Mouse (Mus musculus) cerebellum, postnatal 10 days (tissue): ENCODE measurements at regions not wholly inside any gene's neighbourhood (a gene's known extent, or its start where the extent isn't known, plus 50 kb on each side); places are given as distances from the start of the nearest gene placed in this dataset.

Experiments used
- DNase-seq, 2 experiments: peaks; one replicate each; pipeline ENCODE4 v3.0.0; 2021; ENCODE audit warnings: mixed read lengths in 2 of 2

DNA sequence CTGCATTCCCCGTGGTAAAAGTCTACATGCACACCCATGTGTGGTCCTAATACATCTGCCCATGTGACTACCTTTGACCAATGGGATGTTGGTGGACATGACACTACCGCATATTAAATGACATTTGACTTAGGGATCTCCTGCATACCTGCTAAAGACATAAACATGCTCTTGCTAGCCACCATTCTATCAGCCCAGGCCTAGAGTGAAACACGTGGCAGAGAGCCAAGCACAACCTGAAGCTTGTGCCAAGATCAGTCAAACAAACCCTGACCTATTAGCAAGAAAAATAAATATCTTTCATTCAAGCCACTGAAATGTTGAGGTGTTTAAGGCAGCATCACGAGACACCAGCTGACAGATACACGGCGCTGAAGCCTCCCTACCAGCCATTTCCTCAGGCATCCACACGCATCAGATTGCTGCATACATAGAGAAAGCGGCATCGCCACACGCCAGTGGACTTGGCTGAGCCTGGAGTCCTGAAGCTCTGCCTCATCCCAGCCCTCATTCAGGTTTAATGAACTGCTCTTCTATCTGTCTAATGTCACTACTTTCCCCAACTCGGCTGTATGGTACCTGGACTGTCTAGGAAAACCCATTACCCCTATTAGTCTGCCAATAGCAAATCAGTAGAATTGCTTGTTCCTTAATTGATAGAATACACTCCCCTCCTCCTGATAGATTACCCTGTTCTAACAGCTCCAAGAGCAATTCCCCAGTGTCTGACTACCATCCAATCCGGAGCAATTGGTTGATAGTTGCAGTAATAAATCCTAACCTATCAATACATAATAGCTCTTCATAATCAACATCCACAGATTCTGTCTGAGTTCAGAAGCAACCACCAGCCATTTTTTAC is 242.8 kb upstream of the Rsrc1 start:
- peak; percentile 68 to 72 for DNase-seq

DNA sequence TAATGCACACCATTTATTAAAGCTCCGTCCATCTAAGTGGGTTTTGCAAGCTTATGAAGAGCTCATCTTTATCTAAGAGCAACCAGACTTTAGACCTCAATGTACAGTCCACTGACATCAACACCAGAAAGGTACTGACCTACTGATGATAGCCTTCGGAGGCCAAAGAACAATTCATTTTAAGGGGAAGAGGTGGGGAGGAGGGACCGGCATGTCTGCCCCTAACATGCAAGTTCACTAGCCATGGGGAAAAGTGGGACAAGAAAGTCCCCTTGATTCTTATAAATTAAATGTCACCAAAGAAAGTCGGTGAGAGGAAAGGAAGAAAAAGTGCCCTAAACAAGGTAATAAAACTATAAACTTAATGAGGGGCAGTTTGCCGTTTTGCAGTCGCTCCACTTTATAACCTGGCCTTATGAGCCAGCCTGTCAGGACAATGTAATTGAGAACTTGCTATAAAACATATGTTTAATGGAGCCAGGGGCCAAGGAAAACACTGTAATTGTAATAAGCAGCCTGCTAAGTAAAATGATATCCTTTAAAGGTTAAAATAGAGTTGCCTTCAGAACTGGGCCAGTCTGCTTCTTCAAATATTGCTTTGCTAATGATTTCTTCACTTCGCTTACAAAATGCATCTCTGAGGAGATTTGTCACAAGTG is 241.7 kb upstream of the Rsrc1 start:
- DNase-seq = no peak

DNA sequence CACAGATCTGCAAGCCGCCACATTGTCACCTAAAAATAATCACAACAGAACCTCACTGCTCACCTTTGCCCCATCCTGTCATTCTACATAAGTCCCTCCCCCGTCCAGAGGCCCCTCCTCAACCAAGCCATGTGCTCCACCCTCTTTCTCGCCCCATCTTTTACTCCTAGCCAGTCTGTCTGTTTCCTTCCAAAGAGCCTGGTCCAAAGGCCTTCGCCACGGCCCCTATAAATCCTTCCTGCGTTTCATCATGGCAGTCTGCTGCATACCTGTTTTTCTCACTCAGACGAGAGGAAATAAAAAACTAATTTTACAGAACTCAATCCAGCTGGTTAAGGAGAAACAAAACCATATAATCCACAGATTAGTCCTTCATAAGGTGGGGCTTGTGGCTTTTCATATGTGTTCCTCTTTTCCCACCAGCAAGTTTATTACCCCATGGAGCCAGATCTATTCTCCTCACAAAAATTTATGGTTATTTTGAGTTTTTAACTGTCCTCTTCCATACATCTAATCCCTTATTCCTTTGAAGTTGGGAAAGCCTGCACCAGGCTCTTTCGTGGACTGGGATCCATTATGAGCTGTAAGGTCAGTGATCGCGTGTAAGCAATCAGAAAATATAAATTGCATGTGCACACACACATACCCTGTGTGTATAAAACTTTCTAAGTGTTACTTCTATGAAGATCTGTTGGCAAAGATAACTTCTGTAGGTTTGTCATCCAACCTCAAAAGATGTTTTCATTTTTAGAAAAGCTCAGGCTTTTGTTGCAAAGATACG is 236.9 kb upstream of the Rsrc1 start:
- DNase-seq = no peak

DNA sequence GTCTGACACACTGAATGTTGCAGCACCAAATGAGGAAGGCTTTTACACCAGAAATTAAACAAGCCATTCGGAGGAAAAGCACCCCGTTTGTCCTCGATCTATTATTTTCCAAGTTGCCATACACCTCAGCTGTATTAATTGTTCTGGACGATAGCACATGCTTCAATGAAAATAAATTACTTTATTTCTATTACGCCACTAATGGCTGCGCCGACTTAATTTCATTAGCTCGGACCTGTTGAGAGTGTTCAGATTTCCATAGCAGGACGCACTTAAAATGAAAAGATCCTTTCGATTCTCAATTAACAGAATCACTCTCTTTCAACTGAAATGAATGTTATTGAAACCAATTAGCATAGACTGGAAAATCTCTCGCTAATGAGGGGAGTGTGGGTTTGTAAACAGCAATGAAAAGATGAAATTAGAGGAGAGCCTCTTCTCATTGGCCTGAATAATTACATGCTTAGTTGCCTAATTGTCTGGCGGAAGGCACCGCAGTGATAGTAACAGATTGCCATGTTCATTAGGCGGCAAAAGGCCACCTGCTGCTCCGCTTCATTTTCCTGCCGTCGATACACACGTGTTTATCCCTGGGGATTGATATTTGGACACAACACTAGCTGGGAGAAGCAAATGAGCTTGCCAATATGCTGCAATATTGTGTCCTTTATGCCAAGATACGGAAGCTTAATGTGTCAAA is 234.7 kb upstream of the Rsrc1 start:
- peak; percentile 88 to 92 for DNase-seq

DNA sequence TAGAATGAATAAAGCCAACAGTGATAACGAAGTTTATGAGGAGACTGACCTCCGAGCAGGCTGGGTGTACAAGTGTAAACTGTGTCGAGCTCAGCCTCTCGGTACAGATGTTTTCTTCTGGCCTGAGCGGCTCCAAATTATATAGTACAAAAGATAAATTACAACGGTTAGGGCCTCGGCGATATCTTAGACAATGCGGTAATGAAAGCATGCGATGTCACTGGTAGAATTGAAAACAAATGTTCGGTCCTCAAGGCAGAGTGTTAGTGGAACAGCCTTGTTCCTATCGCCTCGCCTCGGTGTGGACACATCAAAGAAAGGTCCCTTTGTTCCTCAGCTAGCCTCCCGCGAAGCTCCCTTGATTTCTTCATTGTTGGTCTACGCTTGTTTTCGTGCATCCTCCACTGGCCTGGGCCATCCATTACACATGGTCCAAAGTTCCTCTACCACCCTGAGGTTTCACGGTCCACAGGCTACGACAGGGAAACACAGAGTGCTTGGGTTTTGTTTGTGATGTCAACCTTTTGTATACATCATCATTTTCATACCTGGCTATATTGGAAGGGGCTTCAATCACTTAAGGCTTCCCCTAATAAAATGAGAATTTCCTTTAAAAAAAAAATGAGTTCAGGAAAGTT is 234.0 kb upstream of the Rsrc1 start:
- DNase-seq = peak in 1 of 2 experiments; percentile 17

DNA sequence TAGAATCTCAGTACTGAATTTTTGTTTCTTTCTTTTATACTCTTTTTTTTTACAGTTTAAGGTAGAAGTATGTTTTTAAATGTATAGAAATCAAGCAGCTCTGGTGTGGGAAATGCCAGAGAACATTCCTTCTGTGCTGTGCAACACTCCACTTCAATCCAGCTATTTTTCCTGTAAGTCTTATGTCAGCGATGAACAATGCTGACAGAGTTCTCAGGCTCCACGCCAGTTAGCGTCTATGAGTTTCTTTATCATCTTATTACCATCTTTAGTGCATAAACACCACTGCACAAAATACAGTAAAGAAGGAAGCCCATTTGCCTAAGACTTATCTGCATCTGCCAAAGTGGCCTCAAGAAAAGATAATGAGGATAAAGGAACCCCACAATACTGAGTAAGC is 223.0 kb upstream of the Rsrc1 start:
- no peak for DNase-seq

DNA sequence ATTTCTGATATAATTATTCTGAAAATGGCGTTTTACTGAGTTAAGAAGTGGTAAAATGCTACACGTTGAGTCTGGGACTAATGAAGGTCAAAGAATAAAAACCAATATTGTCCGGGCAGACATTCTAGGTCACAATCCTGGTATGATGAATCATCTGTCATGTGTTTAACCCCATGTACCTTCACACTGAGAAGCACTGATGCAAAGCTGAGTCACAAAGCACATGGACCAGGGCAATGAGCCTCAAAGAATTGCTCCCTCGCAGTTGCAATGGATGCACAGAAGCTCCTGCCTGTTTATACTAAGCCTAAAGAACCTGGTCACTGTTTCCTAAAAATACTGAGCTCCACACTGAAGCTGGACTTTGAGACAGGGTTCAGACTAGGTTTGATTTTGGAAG is 221.3 kb upstream of the Rsrc1 start:
- DNase-seq = no peak

DNA sequence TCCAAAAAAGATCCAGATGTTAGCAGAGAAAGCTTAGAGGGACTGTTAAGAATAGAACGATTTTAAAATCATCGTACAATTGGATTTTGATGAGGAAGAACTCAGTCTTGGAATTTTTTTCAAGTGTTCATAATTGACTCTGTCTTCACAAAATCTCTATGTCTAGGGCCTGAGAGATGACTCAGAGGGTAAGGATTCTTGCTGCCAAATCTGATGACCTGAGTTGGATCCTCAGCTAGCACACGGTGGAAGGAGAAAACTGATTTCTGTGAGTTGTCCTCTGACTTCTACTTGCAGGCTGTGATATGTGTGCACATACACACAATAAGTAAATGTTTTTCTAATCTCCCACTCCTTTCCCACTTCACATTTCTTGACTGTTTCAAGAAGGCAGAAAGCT is 218.7 kb upstream of the Rsrc1 start:
- DNase-seq = no peak

DNA sequence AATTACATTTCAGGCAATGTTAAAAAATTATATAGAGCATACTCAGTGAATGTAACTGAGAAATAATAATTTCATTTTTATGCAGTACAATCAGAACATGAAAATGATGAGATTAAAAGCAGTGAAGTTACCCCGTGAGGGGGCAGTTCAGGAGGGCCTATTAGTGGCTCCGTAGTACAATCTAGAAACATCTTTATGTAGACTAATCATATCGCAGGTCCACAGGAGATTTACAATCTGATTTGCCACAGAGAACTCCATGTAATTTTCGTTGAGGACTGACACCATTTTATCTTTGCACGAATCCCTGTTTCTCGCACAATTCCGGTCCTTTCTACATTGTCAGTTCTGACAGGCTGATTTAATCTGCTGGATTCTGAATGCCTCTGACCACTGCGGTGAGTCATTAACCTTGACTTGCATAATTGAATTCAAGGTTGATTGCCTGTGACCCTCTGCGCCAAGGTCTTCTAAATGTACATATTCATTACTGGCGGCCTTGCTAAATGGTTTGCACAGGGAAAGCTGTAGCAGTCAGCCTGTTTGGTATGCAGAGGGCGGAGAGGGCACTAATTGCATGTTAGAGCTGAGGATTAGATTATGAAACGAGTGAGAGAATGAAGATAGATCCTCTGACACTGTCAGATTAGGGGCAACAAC is 183.7 kb upstream of the Rsrc1 start:
- DNase-seq = no peak

DNA sequence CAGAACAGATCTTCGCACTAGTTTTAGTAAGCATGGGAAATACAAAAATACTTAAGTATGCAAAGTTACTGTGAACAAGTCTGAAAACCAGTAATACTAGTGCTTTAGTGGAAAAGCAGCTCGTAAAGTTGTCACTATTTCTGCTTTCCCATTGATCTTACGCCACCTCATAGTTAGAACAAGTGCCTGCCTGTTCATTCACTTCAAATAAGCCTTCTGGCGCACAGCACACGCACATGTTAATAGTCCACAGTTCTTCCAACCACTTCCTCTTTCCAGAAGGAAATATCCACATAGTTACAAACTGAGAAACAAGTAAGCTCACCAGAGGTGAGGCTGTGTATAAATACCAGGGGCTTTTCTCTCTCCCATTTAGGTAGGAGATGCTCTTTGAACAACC is 182.9 kb upstream of the Rsrc1 start:
- DNase-seq = no peak

DNA sequence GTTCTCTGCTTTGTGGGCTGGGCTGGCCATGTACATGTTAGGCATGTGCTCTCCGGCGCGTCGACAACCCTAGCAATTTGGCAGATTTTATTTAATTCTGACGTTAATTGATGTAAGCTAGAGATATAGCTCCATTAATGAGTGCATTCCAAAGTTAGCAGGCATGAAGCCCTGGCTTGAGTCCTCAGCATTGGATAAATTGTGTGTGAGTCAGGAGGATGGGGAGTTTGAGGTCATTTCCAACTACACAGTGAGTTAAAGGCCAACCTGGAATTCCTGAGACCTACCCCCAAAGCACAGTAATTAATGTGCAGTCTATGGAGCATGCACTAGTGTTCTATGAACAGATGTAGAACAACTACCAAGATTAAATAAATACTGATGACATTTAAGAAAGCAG is 178.7 kb upstream of the Rsrc1 start:
- no peak for DNase-seq

DNA sequence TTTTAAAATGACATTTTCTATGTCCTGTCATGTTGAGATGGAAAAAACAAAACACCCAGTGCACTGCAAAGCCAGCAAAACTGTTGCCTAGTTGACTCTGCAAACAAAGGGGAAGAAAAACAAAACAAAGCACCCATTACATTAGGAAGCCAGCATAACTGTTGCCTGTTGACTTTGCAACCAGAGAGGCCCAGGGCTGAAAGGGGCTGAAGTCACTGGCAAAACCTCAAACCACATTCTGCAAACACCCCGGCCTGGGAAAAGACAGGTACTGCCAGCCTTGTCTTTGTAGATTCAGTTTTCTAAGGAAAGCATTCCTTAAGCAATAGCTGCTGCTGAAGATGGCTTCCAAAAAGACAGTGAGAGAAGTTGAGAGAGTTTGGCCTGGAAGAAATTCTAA is 175.0 kb upstream of the Rsrc1 start:
- no peak for DNase-seq

DNA sequence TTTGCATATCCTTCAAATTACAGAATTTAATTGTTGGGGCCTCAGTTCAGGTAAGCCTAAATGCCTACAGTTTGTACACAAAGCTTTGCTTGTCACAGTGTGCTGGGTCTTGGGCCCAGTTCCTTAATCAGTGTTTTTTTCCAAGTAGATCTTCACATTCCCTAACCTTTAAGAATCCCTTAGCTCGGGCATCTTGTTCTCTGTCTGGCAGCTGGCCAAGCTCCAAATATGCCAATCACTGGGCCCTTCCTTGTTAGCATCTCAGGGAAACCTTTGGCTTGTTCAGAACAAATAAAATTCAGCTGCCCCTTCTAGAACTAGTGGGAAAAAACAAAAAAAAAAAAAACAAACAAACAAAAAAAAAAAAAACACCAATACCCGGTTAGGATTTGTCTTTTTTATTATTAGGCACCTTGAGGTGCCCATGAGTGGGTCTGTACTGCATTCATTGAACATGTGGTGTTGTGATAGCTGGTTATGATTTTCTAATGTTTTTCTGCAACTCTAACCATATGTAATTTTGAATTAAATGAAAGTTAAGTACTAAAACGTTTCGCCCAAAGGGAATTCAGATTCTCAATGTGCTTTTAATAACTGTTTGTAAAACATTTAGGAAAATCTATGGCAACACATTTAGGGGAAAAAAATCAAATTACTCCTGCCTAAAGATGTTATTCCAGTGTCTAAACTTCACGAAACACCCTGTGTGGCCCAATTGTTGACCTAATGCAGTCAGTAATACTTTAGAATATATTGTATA is 168.3 kb upstream of the Rsrc1 start:
- DNase-seq = peak; percentile 30 to 55

DNA sequence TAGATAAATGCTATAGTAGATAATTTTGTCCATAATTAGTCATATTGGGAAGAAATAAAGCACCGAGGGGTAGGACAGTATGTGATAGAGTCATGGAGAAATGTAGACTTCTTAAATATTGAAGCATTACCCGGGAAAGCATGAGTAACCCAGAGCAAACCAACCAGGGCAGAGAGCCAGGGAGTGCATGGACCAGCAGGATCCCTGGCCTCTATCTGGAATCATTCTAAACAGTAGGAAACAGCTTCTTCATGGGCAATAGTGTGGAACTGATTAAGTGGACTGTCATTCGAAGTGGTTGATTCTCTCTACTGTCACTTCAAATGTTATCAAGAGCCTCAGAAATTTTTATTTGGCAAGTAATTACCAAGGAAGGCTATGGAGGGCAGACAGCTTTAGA is 155.4 kb upstream of the Rsrc1 start:
- DNase-seq = peak; percentile 38 to 52
